In genomic region chr8:10974659-10975058, GRCm38 (mm10) we compare ENCODE assay signal across 16 mouse cellular contexts. TPM values are rescaled to one million over a fixed set of nuclear protein-coding genes. Genes with fewer than 3 reads are reported as not detected.
DNase-seq lines count a peak whose midpoint lies in the region; ATAC-seq and TF ChIP-seq lines count a peak whose summit lies in the region.
"Had no signal": no experiment of that assay in that cellular context is flagged by ENCODE, and none has a peak within 500 bp of the region (broad histone marks: within the 10 kb centered on the region; RNA-seq: fewer than 3 reads in every experiment).

No protein-coding gene starts in this region.

- H3K4me1 ChIP-seq in kidney, postnatal 0 days (replicated peaks; ENCODE audit: insufficient read depth, low read length) = peaks cover 38% of the 10 kb centered on the region
- H3K4me1 ChIP-seq in kidney, adult 2 months (ENCODE audit: control insufficient read depth, insufficient read depth, low read length) = peaks cover 10% of the 10 kb centered on the region
- H3K4me1 ChIP-seq in embryonic facial prominence, embryonic 10.5 days = peaks cover 83% of the 10 kb centered on the region
- H3K4me1 ChIP-seq in embryonic facial prominence, embryonic 12.5 days = peaks cover 71% of the 10 kb centered on the region
- peaks cover 78% of the 10 kb centered on the region for H3K4me1 ChIP-seq in liver, embryonic 13.5 days (replicated peaks)

- no peak overlapping the region for H3K9ac ChIP-seq in kidney, postnatal 0 days (ENCODE audit: low read depth, low read length)
- no peak overlapping the region for H3K9ac ChIP-seq in embryonic facial prominence, embryonic 12.5 days
- H3K9ac ChIP-seq in liver, embryonic 13.5 days = no peak overlapping the region
- H3K9ac ChIP-seq: forebrain, embryonic 13.5 days; heart, embryonic 13.5 days; hindbrain, embryonic 12.5 days had no signal

- 0 out of 2 replicates have a peak overlapping the region, but pooled peaks have one; percentile 31 for H3K27ac ChIP-seq in kidney, postnatal 0 days
- H3K27ac ChIP-seq in kidney, adult 2 months (ENCODE audit: insufficient read depth, low read depth, low read length) = no peak overlapping the region
- peak overlapping the region; percentile 76 for H3K27ac ChIP-seq in embryonic facial prominence, embryonic 10.5 days (replicated peaks)
- peak overlapping the region; percentile 24 for H3K27ac ChIP-seq in embryonic facial prominence, embryonic 12.5 days
- H3K27ac ChIP-seq in liver, embryonic 13.5 days = peak overlapping the region; percentile 71
- H3K27ac ChIP-seq: forebrain, embryonic 13.5 days; gastrocnemius, adult 2 months; heart, embryonic 13.5 days; hindbrain, embryonic 12.5 days had no signal

- H3K36me3 ChIP-seq in kidney, postnatal 0 days (ENCODE audit: insufficient read depth, low read length) = no peaks in the 10 kb centered on the region
- H3K36me3 ChIP-seq in kidney, adult 2 months (ENCODE audit: control insufficient read depth, insufficient read depth, low read length) = no peaks in the 10 kb centered on the region
- no peaks in the 10 kb centered on the region for H3K36me3 ChIP-seq in embryonic facial prominence, embryonic 10.5 days (replicated peaks)
- no peaks in the 10 kb centered on the region for H3K36me3 ChIP-seq in embryonic facial prominence, embryonic 12.5 days
- H3K36me3 ChIP-seq in liver, embryonic 13.5 days = no peaks in the 10 kb centered on the region
- H3K36me3 ChIP-seq: heart, embryonic 13.5 days; hindbrain, embryonic 12.5 days had no signal

- no peak overlapping the region for H3K4me2 ChIP-seq in kidney, postnatal 0 days (ENCODE audit: low read length)
- no peak overlapping the region for H3K4me2 ChIP-seq in embryonic facial prominence, embryonic 12.5 days (replicated peaks)
- H3K4me2 ChIP-seq in liver, embryonic 13.5 days = no peak overlapping the region
- H3K4me2 ChIP-seq: forebrain, embryonic 13.5 days; heart, embryonic 13.5 days; hindbrain, embryonic 12.5 days had no signal

- peak; percentile 43; the same call in 1 of the 2 replicates for ATAC-seq in kidney, postnatal 0 days (replicated peaks; ENCODE audit: low FRiP score, low read depth)
- peak; percentile 31; the same call in 1 of the 2 replicates for ATAC-seq in embryonic facial prominence, embryonic 12.5 days (ENCODE audit: insufficient number of reproducible peaks, insufficient read depth, low FRiP score, low TSS enrichment)
- no peak for ATAC-seq in liver, embryonic 13.5 days (ENCODE audit: low read depth)
- ATAC-seq: forebrain, embryonic 13.5 days; lung, postnatal 0 days had no signal

- WGBS in kidney, postnatal 0 days = 19% methylated on average over 2 of the region's 2 CpGs
- 61% methylated on average over 2 of the region's 2 CpGs for WGBS in kidney, adult 2 months
- 5% methylated on average over 2 of the region's 2 CpGs for WGBS in embryonic facial prominence, embryonic 10.5 days
- WGBS in embryonic facial prominence, embryonic 12.5 days = 7% methylated on average over 2 of the region's 2 CpGs
- WGBS in liver, embryonic 13.5 days (ENCODE audit: insufficient replicate concordance) = 34% methylated on average over 2 of the region's 2 CpGs

- DNase-seq in kidney, postnatal 0 days (ENCODE audit: low spot score) = peak; percentile 63
- no peak for DNase-seq in kidney, adult 2 months
- peak; percentile 62 for DNase-seq in embryonic facial prominence, embryonic 10.5 days (ENCODE audit: low spot score)
- DNase-seq in liver, embryonic 13.5 days = no peak
- DNase-seq in urinary bladder, postnatal 25 days (ENCODE audit: low spot score) = no peak
- no peak for DNase-seq in layer of hippocampus, postnatal 36 days
- DNase-seq: cerebellum, adult 18-20 months; embryo, embryonic 11 days; gastrocnemius, adult 2 months; thymus, postnatal 36 days had no signal

- TF ChIP-seq POLR2A in kidney, adult 2 months (IDR thresholded peaks at IDR 0.05; ENCODE audit: low read depth, low read length) = no peak

- H3K9me3 ChIP-seq in kidney, postnatal 0 days (replicated peaks; ENCODE audit: low read length) = no peaks in the 10 kb centered on the region
- no peaks in the 10 kb centered on the region for H3K9me3 ChIP-seq in embryonic facial prominence, embryonic 10.5 days
- H3K9me3 ChIP-seq in embryonic facial prominence, embryonic 12.5 days = no peaks in the 10 kb centered on the region
- no peaks in the 10 kb centered on the region for H3K9me3 ChIP-seq in liver, embryonic 13.5 days (replicated peaks)
- H3K9me3 ChIP-seq: forebrain, embryonic 13.5 days; heart, embryonic 13.5 days; hindbrain, embryonic 12.5 days had no signal

- no peak overlapping the region for H3K4me3 ChIP-seq in kidney, postnatal 0 days (replicated peaks; ENCODE audit: low read depth, low read length)
- no peak overlapping the region for H3K4me3 ChIP-seq in kidney, adult 2 months (ENCODE audit: insufficient read depth, low read depth, low read length)
- H3K4me3 ChIP-seq in embryonic facial prominence, embryonic 10.5 days = no peak overlapping the region
- no peak overlapping the region for H3K4me3 ChIP-seq in embryonic facial prominence, embryonic 12.5 days
- H3K4me3 ChIP-seq in liver, embryonic 13.5 days (replicated peaks) = no peak overlapping the region
- H3K4me3 ChIP-seq: forebrain, embryonic 13.5 days; gastrocnemius, adult 2 months; heart, embryonic 13.5 days; hindbrain, embryonic 12.5 days had no signal

- TF ChIP-seq CTCF in kidney, postnatal 0 days (IDR thresholded peaks at IDR 0.05; ENCODE audit: low read depth) = no peak
- TF ChIP-seq CTCF in kidney, adult 2 months (conservative IDR thresholded peaks at IDR 0.05; ENCODE audit: insufficient read depth, insufficient read length, low read depth, low read length) = no peak

- no peaks in the 10 kb centered on the region for H3K27me3 ChIP-seq in kidney, postnatal 0 days (ENCODE audit: insufficient read depth, low read length)
- no peaks in the 10 kb centered on the region for H3K27me3 ChIP-seq in kidney, adult 2 months (replicated peaks; ENCODE audit: control insufficient read depth, insufficient read depth, low read length)
- H3K27me3 ChIP-seq in embryonic facial prominence, embryonic 10.5 days (replicated peaks; ENCODE audit: low read depth, poor library complexity, severe bottlenecking) = peaks cover 39% of the 10 kb centered on the region
- peaks cover 3% of the 10 kb centered on the region; the same call in 1 of the 2 replicates for H3K27me3 ChIP-seq in embryonic facial prominence, embryonic 12.5 days
- H3K27me3 ChIP-seq in liver, embryonic 13.5 days = no peaks in the 10 kb centered on the region
- H3K27me3 ChIP-seq: CH12.LX had no signal

RNA-seq across cellular contexts. Expression of gene Irs2, which starts 33.6 kb away (rescaled TPM):
- polyA plus RNA-seq in kidney, postnatal 0 days (2015; fragmentation: Nextera tagmentation; extraction: Ambion mirVana) = 7.0 and 8.5 TPM in 2 replicates
- 10.4 and 10.5 TPM in 2 replicates for polyA plus RNA-seq in kidney, adult 2 months (2012; rRNA removed)
- 7.9 and 8.1 TPM in 2 replicates for polyA plus RNA-seq in embryonic facial prominence, embryonic 10.5 days (2016; fragmentation: Nextera tagmentation; extraction: Ambion mirVana)
- 11.5 and 11.8 TPM in 2 replicates for polyA plus RNA-seq in embryonic facial prominence, embryonic 12.5 days (2016; fragmentation: Nextera tagmentation; extraction: Ambion mirVana)
- polyA plus RNA-seq in liver, embryonic 13.5 days (2015; fragmentation: Nextera tagmentation; extraction: Ambion mirVana) = 2.9 and 3.4 TPM in 2 replicates
- total RNA-seq in layer of hippocampus, postnatal 36 days (2021) = 10 to 100 TPM; 70.3 to 78.6 TPM

Comparison
In these comparisons a context has a peak if more than half of its experiments do, and no peak if none do; other contexts are left out.
1. DNase-seq: peak in kidney, postnatal 0 days (single experiment) and embryonic facial prominence, embryonic 10.5 days (single experiment); none in kidney, adult 2 months (single experiment), liver, embryonic 13.5 days (single experiment), urinary bladder, postnatal 25 days (single experiment) and layer of hippocampus, postnatal 36 days (0 of 2).